10 mouse cellular contexts compared by ENCODE assay signal in genomic region chr10:7809937-7810336, GRCm38 (mm10). TPM values are rescaled to one million over a fixed set of nuclear protein-coding genes. Genes with fewer than 3 reads are reported as not detected.
DNase-seq lines count a peak whose midpoint lies in the region; ATAC-seq lines count a peak whose summit lies in the region.
"Had no signal": no experiment of that assay in that cellular context is flagged by ENCODE, and none has a peak within 500 bp of the region (broad histone marks: within the 10 kb centered on the region; RNA-seq: fewer than 3 reads in every experiment).

No protein-coding gene starts in this region.

- 51% methylated on average over 2 of the region's 2 CpGs for WGBS in liver, embryonic 11.5 days
- 52% methylated on average over 2 of the region's 2 CpGs for WGBS in neural tube, embryonic 12.5 days

- no peaks in the 10 kb centered on the region for H3K4me1 ChIP-seq in liver, embryonic 11.5 days (replicated peaks; ENCODE audit: control insufficient read depth, insufficient read depth, low read length)
- no peaks in the 10 kb centered on the region for H3K4me1 ChIP-seq in neural tube, embryonic 12.5 days
- H3K4me1 ChIP-seq: midbrain, embryonic 12.5 days had no signal

- no peaks in the 10 kb centered on the region for H3K27me3 ChIP-seq in liver, embryonic 11.5 days (replicated peaks; ENCODE audit: control insufficient read depth, insufficient read depth, low read length)
- H3K27me3 ChIP-seq in neural tube, embryonic 12.5 days (replicated peaks) = no peaks in the 10 kb centered on the region
- H3K27me3 ChIP-seq: midbrain, embryonic 12.5 days had no signal

- H3K9ac ChIP-seq in liver, embryonic 11.5 days (ENCODE audit: low read depth, low read length) = no peak overlapping the region
- H3K9ac ChIP-seq in neural tube, embryonic 12.5 days = no peak overlapping the region
- H3K9ac ChIP-seq: midbrain, embryonic 12.5 days had no signal

- H3K27ac ChIP-seq in liver, embryonic 11.5 days (ENCODE audit: low read depth, low read length) = no peak overlapping the region
- H3K27ac ChIP-seq in neural tube, embryonic 12.5 days = no peak overlapping the region
- H3K27ac ChIP-seq: midbrain, embryonic 12.5 days had no signal

- H3K4me2 ChIP-seq in liver, embryonic 11.5 days = no peak overlapping the region
- H3K4me2 ChIP-seq in neural tube, embryonic 12.5 days (replicated peaks) = no peak overlapping the region
- H3K4me2 ChIP-seq: midbrain, embryonic 12.5 days had no signal

- ATAC-seq in erythroid progenitor cell, adult 5-6 weeks (replicated peaks; ENCODE audit: low FRiP score, poor library complexity, severe bottlenecking) = peak; percentile 79
- peak; percentile 36; the same call in 1 of the 2 replicates for ATAC-seq in liver, embryonic 11.5 days (replicated peaks; ENCODE audit: low FRiP score)
- peak; percentile 37; the same call in 1 of the 2 replicates for ATAC-seq in neural tube, embryonic 12.5 days (ENCODE audit: low FRiP score, low read depth)

- DNase-seq in right cerebral cortex, adult 2 months (ENCODE audit: low spot score in 2 of 2) = peak; percentile 71
- DNase-seq in right cerebral cortex, postnatal 25 days = no peak
- DNase-seq in adrenal gland, postnatal 14 days = peak; percentile 45
- peak; percentile 13 for DNase-seq in kidney, adult 18-20 months
- no peak for DNase-seq in liver, embryonic 11.5 days (ENCODE audit: low spot score)
- DNase-seq in gastrocnemius, postnatal 10 days = no peak

- no peaks in the 10 kb centered on the region for H3K9me3 ChIP-seq in liver, embryonic 11.5 days (ENCODE audit: control insufficient read depth, low read length)
- no peaks in the 10 kb centered on the region for H3K9me3 ChIP-seq in neural tube, embryonic 12.5 days
- H3K9me3 ChIP-seq: midbrain, embryonic 12.5 days had no signal

- no peak overlapping the region for H3K4me3 ChIP-seq in liver, embryonic 11.5 days (ENCODE audit: low read depth, low read length)
- H3K4me3 ChIP-seq in neural tube, embryonic 12.5 days = no peak overlapping the region
- H3K4me3 ChIP-seq: erythroblast, embryonic 14.5 days; midbrain, embryonic 12.5 days had no signal

- H3K36me3 ChIP-seq in liver, embryonic 11.5 days (ENCODE audit: control insufficient read depth, insufficient read depth, low read length) = peaks cover 11% of the 10 kb centered on the region
- peaks cover 50% of the 10 kb centered on the region for H3K36me3 ChIP-seq in neural tube, embryonic 12.5 days

RNA-seq across cellular contexts. Expression of gene Ppil4, which starts 17.2 kb away (rescaled TPM):
- total RNA-seq in adrenal gland, postnatal 14 days (2021) = 27.7 and 28.3 TPM in 2 replicates
- 35.7 and 36.0 TPM in 2 replicates for total RNA-seq in erythroid progenitor cell, adult 5-6 weeks (2015; ENCODE audit: low replicate concordance)
- 66.4 and 88.2 TPM in 2 replicates for total RNA-seq in erythroid progenitor cell, adult 5-6 weeks (2017; ENCODE audit: low replicate concordance)
- polyA plus RNA-seq in liver, embryonic 11.5 days (2014; fragmentation: Nextera tagmentation; extraction: Ambion mirVana) = 44.3 and 53.0 TPM in 2 replicates
- 46.6 and 52.4 TPM in 2 replicates for polyA plus RNA-seq in neural tube, embryonic 12.5 days (2016; fragmentation: Nextera tagmentation; extraction: Ambion mirVana)
- total RNA-seq in gastrocnemius, postnatal 10 days (2021) = 10 to 100 TPM; 14.5 to 17.6 TPM

RNA-seq across cellular contexts. Expression of gene Ginm1, which starts 17.3 kb away (rescaled TPM):
- 239 and 253 TPM in 2 replicates for total RNA-seq in adrenal gland, postnatal 14 days (2021)
- 37.5 and 85.5 TPM in 2 replicates for total RNA-seq in erythroid progenitor cell, adult 5-6 weeks (2015; ENCODE audit: low replicate concordance)
- total RNA-seq in erythroid progenitor cell, adult 5-6 weeks (2017; ENCODE audit: low replicate concordance) = 54.2 and 67.4 TPM in 2 replicates
- 41.5 and 48.0 TPM in 2 replicates for polyA plus RNA-seq in liver, embryonic 11.5 days (2014; fragmentation: Nextera tagmentation; extraction: Ambion mirVana)
- 53.8 and 54.4 TPM in 2 replicates for polyA plus RNA-seq in neural tube, embryonic 12.5 days (2016; fragmentation: Nextera tagmentation; extraction: Ambion mirVana)
- total RNA-seq in gastrocnemius, postnatal 10 days (2021) = 10 to 100 TPM; 81.0 to 85.2 TPM

RNA-seq across cellular contexts. Expression of gene Zc3h12d, which starts 22.3 kb away (rescaled TPM):
- total RNA-seq in adrenal gland, postnatal 14 days (2021) = 0.52 and 2.1 TPM in 2 replicates
- total RNA-seq in erythroid progenitor cell, adult 5-6 weeks (2015; ENCODE audit: low replicate concordance) = 0.36 and 0.84 TPM in 2 replicates
- total RNA-seq in erythroid progenitor cell, adult 5-6 weeks (2017; ENCODE audit: low replicate concordance) = 0.38 and 0.90 TPM in 2 replicates
- polyA plus RNA-seq in liver, embryonic 11.5 days (2014; fragmentation: Nextera tagmentation; extraction: Ambion mirVana) = 0.05 and 0.16 TPM in 2 replicates
- 0.05 and 0.09 TPM in 2 replicates for polyA plus RNA-seq in neural tube, embryonic 12.5 days (2016; fragmentation: Nextera tagmentation; extraction: Ambion mirVana)
- total RNA-seq in gastrocnemius, postnatal 10 days (2021) = under 1 TPM; 0.05 to 0.09 TPM
- polyA plus RNA-seq: erythroblast, embryonic 14.5 days had no signal

Comparison
In these comparisons a context has a peak if more than half of its experiments do, and no peak if none do; other contexts are left out.
1. DNase-seq: peak in right cerebral cortex, adult 2 months (2 of 2), adrenal gland, postnatal 14 days (single experiment) and kidney, adult 18-20 months (single experiment); none in right cerebral cortex, postnatal 25 days (single experiment), liver, embryonic 11.5 days (single experiment) and gastrocnemius, postnatal 10 days (single experiment).
2. Peak in every context shown above with its lines, with median percentiles within 50 percentile points of each other: ATAC-seq.